Mouse (Mus musculus) myocyte (in vitro differentiated cells): ENCODE results near the gene Tmem211.

ENCODE experiments used
- MAX ChIP-seq: IDR thresholded peaks from one replicate; pipeline ENCODE4 v1.6.1; 2011; ENCODE audit warnings: low read depth, mild to moderate bottlenecking, control low read depth
- POLR2A ChIP-seq: IDR thresholded peaks from one replicate; pipeline ENCODE4 v1.6.1; 2011; ENCODE audit warnings: low read depth, mild to moderate bottlenecking, control low read depth, moderate library complexity; ENCODE audit not compliant: insufficient read length
- USF1 ChIP-seq: IDR thresholded peaks from one replicate; pipeline ENCODE4 v1.6.1; 2011; ENCODE audit warnings: low read depth, mild to moderate bottlenecking, control low read depth, moderate library complexity

- TF ChIP-seq USF1 (no peak), POLR2A (no peak), MAX (no peak)
Observed at GRCm38 (mm10) chr5:113288490-113288889, 61.8 kb downstream of the Tmem211 start.
